Mouse (Mus musculus) kidney, adult 8-10 months (tissue): ENCODE data around the gene Cxcl13.
A peak's percentile ranks its signal among the peaks of the same experiment; 100 is the strongest.
"Not testable (repeated sequence)": the region's sequence is repeated elsewhere in the genome, so short reads cannot be mapped to it uniquely, and the experiment has no call there.

Experiments used
- DNase-seq, 2 experiments: peaks; one replicate each; pipeline ENCODE4 v3.0.0; 2022

The Cxcl13 gene

GRCm38 (mm10) chr5:95956651-95957050 lies at the start of gene Cxcl13:
Gene Cxcl13 (plus strand): TSS chr5:95956951.
- DNase-seq = no peak

GRCm38 (mm10) chr5:95911006-95911405 lies 45.7 kb upstream of the Cxcl13 start:
- DNase-seq = no peak

GRCm38 (mm10) chr5:95918491-95918890 lies 38.3 kb upstream of the Cxcl13 start:
- DNase-seq = no peak

- no peak for DNase-seq
Observed at GRCm38 (mm10) chr5:95924023-95924422, 32.7 kb upstream of the Cxcl13 start.

- DNase-seq = no peak
Observed at GRCm38 (mm10) chr5:95925204-95925930, 31.4 kb upstream of the Cxcl13 start.

- no peak for DNase-seq
Observed at GRCm38 (mm10) chr5:95925931-95926263, 30.9 kb upstream of the Cxcl13 start.

- no peak for DNase-seq
Observed at GRCm38 (mm10) chr5:95935035-95935434, 21.7 kb upstream of the Cxcl13 start.

GRCm38 (mm10) chr5:95936068-95936467 lies 20.7 kb upstream of the Cxcl13 start:
- no peak for DNase-seq

GRCm38 (mm10) chr5:95937129-95937528 lies 19.6 kb upstream of the Cxcl13 start:
- DNase-seq = no peak

- DNase-seq = no peak
Observed at GRCm38 (mm10) chr5:95938044-95938625, 18.6 kb upstream of the Cxcl13 start.

GRCm38 (mm10) chr5:95940682-95941221 lies 16.0 kb upstream of the Cxcl13 start:
- DNase-seq = no peak

GRCm38 (mm10) chr5:95941562-95941961 lies 15.2 kb upstream of the Cxcl13 start:
- DNase-seq = no peak

- no peak for DNase-seq
Observed at GRCm38 (mm10) chr5:95945120-95945519, 11.6 kb upstream of the Cxcl13 start.

GRCm38 (mm10) chr5:95946344-95946743 lies 10.4 kb upstream of the Cxcl13 start:
- no peak for DNase-seq

GRCm38 (mm10) chr5:95948641-95949040 lies 8.1 kb upstream of the Cxcl13 start:
- no peak for DNase-seq

- DNase-seq = peak; percentile 18 to 66
Observed at GRCm38 (mm10) chr5:95949946-95950701, 6.6 kb upstream of the Cxcl13 start.

- DNase-seq = no peak
Observed at GRCm38 (mm10) chr5:95964940-95965339, 8.2 kb downstream of the Cxcl13 start.

- no peak for DNase-seq
Observed at GRCm38 (mm10) chr5:95966621-95967020, 9.9 kb downstream of the Cxcl13 start.

GRCm38 (mm10) chr5:95970845-95971244 lies 14.1 kb downstream of the Cxcl13 start:
- peak; percentile 29 to 57 for DNase-seq

GRCm38 (mm10) chr5:95972208-95972607 lies 15.5 kb downstream of the Cxcl13 start:
- no peak for DNase-seq

- DNase-seq = not testable (repeated sequence)
Observed at GRCm38 (mm10) chr5:95973806-95974205, 17.1 kb downstream of the Cxcl13 start.

- no peak for DNase-seq
Observed at GRCm38 (mm10) chr5:95976299-95976698, 19.5 kb downstream of the Cxcl13 start.

GRCm38 (mm10) chr5:95983797-95984486 lies 27.2 kb downstream of the Cxcl13 start:
- no peak for DNase-seq
